Mouse (Mus musculus): ENCODE data around the gene Gfm2. TPM values are rescaled to one million over a fixed set of nuclear protein-coding genes. Genes with fewer than 3 reads are reported as not detected.

Gene Gfm2
- polyA plus RNA-seq, 1 experiment from 2014 or later: 27.8 TPM

GRCm38 (mm10) chr13:97208500-97209010 lies 70.8 kb downstream of the Gfm2 start:
- Histone ChIP-seq H3K27me3 (replicated peaks) (no peaks in the 10 kb centered on the region), H3K4me3 (replicated peaks) (no peak overlapping the region)
- 55% methylated on average over 3 of the region's 3 CpGs for whole genome bisulfite sequencing

DNA sequence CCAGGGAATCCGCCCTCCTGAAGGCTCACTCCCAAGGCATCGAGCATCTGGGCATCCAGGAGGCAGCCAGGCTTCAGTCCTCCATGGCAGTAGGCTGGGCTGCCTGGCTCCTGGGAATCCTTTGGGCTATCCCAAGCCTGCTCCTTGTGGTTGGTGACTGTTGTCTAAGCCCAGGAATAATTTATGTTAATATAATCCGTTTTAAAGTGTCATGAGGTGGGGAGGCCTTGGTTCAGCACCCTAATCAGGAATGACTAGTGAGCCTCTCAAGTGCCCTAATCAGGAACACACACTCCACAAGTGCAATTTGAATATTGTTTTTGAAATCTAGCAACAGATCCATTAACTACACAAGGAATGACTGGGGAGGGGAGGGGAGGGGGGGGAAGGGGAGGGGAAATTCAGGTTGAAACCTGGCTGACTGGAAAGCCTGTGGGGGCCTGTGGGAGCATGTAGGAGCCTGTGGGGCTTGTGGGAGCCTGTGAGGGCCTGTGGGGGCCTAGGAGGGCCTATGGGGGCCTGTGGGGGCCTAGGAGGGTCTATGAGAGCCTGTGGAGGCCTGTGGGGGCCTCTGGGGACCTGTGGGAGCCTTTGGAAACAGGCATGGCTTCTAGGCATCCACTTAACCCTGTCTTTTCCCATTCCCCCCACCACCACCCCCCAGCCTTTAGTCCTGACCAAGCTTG lies 77.0 kb downstream of the Gfm2 start:
- Histone ChIP-seq H3K9ac (no peak overlapping the region), H3K4me1 (no peaks in the 10 kb centered on the region), H3K27me3 (replicated peaks) (no peaks in the 10 kb centered on the region), H3K27ac (no peak overlapping the region), H3K4me2 (no peak overlapping the region), H3K4me3 (replicated peaks) (no peak overlapping the region), H3K36me3 (no peaks in the 10 kb centered on the region), H3K9me3 (no peaks in the 10 kb centered on the region)
- WGBS: 70% methylated on average over 3 of the region's 3 CpGs
- ATAC-seq (ENCODE audit: insufficient read depth, low FRiP score, low read depth): no peak

More at GRCm38 (mm10) chr13:97208500-97209010, 70.8 kb downstream of the Gfm2 start:
- Histone ChIP-seq H3K4me1 (no peaks in the 10 kb centered on the region), H3K27ac (no peak overlapping the region), H3K9me3 (no peaks in the 10 kb centered on the region), H3K36me3 (no peaks in the 10 kb centered on the region), H3K9ac (no peak overlapping the region), H3K4me2 (no peak overlapping the region)
- no peak for ATAC-seq (ENCODE audit: insufficient read depth, low FRiP score, low read depth)

- no peak for ATAC-seq (ENCODE audit: insufficient read depth, low FRiP score, low read depth)
- Histone ChIP-seq H3K9me3 (no peaks in the 10 kb centered on the region), H3K4me1 (no peaks in the 10 kb centered on the region), H3K27ac (no peak overlapping the region), H3K27me3 (replicated peaks) (no peaks in the 10 kb centered on the region), H3K36me3 (no peaks in the 10 kb centered on the region), H3K9ac (no peak overlapping the region), H3K4me3 (replicated peaks) (no peak overlapping the region), H3K4me2 (no peak overlapping the region)
- WGBS: 59% methylated on average over 4 of the region's 4 CpGs
Observed at GRCm38 (mm10) chr13:97215563-97215962, 77.8 kb downstream of the Gfm2 start.

DNA sequence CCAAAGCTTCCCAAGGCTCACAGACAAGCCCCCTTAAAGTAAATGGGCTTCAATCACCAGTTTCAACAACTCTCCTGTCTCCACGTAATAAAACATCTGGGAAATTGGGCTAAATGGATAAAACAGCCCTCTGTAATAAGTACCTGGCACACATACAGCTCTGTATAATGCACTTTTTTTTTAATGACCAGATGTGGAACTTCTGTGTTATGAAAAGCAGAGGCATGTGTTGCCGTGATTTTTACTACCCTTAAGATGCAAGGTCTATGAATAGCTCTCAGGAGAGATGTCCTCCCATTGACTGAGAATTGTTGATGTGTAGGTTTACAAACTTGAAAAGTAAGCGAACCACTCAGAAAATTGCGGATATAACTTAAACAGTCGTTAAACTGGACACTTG lies 78.5 kb downstream of the Gfm2 start:
- 56% methylated on average over 5 of the region's 5 CpGs for WGBS
- no peaks in the 10 kb centered on the region for H3K9me3 ChIP-seq

GRCm38 (mm10) chr13:97220022-97220421 lies 82.3 kb downstream of the Gfm2 start:
- no peaks in the 10 kb centered on the region for H3K27me3 ChIP-seq (replicated peaks)
- no peak overlapping the region for H3K4me2 ChIP-seq
- no peak overlapping the region for H3K27ac ChIP-seq
- no peak overlapping the region for H3K4me3 ChIP-seq (replicated peaks)
- no peak for ATAC-seq (ENCODE audit: insufficient read depth, low FRiP score, low read depth)
- H3K4me1 ChIP-seq: 0 out of 2 replicates have a peak, but pooled peaks cover 3% of the 10 kb centered on the region
- H3K9me3 ChIP-seq: no peaks in the 10 kb centered on the region
- 83% methylated on average over 3 of the region's 3 CpGs for WGBS
- no peak overlapping the region for H3K9ac ChIP-seq
- H3K36me3 ChIP-seq: no peaks in the 10 kb centered on the region

More for the DNA sequence above, 78.5 kb downstream of the Gfm2 start:
- H3K9ac ChIP-seq: no peak overlapping the region
- ATAC-seq (ENCODE audit: insufficient read depth, low FRiP score, low read depth): no peak
- no peak overlapping the region for H3K4me3 ChIP-seq (replicated peaks)
- no peaks in the 10 kb centered on the region for H3K36me3 ChIP-seq
- H3K4me2 ChIP-seq: no peak overlapping the region
- H3K27me3 ChIP-seq (replicated peaks): no peaks in the 10 kb centered on the region
- H3K4me1 ChIP-seq: no peaks in the 10 kb centered on the region
- H3K27ac ChIP-seq: no peak overlapping the region

DNA sequence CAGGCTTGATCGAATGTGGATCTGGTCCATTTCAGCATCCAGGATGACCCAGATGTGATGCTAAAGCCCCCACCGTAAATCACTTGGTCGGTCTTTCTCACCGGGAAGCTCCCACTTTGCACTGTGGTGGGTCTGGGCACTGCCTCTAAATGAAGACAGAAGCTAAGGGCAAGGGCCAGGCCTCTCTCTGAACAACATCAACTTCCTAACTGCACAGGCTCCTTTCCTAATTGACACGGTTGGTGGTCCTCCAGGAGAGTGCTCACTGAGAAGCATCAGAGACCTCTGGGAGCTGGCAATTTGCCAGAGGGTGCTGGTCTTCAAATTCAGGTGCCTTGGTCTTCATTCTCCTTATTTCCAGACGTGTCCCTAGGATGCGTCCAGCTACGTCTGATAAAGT lies 86.1 kb downstream of the Gfm2 start:
- Histone ChIP-seq H3K27me3 (replicated peaks) (no peaks in the 10 kb centered on the region), H3K27ac (no peak overlapping the region), H3K4me1 (0 out of 2 replicates have a peak, but pooled peaks cover 3% of the 10 kb centered on the region), H3K9ac (no peak overlapping the region), H3K4me2 (no peak overlapping the region), H3K36me3 (no peaks in the 10 kb centered on the region), H3K4me3 (replicated peaks) (no peak overlapping the region), H3K9me3 (no peaks in the 10 kb centered on the region)
- no peak for ATAC-seq (ENCODE audit: insufficient read depth, low FRiP score, low read depth)
- WGBS: 62% methylated on average over 8 of the region's 8 CpGs

DNA sequence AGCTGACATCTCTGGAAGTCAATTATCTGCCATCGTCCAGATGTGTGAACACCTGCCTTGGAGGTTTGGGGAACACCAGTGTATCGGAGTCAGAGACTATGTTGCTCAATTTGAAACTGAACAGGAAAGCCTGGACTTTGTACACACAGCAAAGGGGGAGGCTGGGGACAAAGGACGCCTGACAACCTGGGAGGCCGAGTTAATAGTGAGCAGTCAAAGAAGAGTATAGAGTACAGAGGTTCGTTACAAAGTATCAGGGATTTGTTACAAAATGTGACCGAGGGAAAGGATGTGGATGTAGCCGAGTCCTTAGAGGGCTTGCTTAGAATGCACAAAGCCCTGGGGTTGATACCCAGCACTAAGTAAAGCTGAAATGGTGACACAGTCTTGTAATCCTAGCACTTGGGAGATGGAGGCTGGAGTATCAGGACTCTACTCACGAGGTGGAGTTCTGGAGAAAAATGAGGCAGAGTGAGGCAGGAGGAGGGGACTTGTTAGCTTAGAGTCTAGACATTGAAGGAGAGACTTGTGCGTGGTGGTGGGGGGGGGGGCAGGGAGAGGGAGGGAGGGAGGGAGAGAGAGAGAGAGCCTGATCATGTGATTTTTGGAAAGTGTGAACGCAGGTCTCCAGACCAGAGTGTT lies 86.7 kb downstream of the Gfm2 start:
- Histone ChIP-seq H3K4me3 (replicated peaks) (no peak overlapping the region), H3K27ac (no peak overlapping the region), H3K36me3 (no peaks in the 10 kb centered on the region), H3K27me3 (replicated peaks) (no peaks in the 10 kb centered on the region), H3K4me2 (no peak overlapping the region; the same call in 1 of the 2 replicates), H3K4me1 (0 out of 2 replicates have a peak, but pooled peaks cover 3% of the 10 kb centered on the region), H3K9ac (no peak overlapping the region), H3K9me3 (no peaks in the 10 kb centered on the region)
- 58% methylated on average over 10 of the region's 10 CpGs for WGBS
- ATAC-seq (ENCODE audit: insufficient read depth, low FRiP score, low read depth): peak; percentile 75; the same call in 1 of the 2 replicates

DNA sequence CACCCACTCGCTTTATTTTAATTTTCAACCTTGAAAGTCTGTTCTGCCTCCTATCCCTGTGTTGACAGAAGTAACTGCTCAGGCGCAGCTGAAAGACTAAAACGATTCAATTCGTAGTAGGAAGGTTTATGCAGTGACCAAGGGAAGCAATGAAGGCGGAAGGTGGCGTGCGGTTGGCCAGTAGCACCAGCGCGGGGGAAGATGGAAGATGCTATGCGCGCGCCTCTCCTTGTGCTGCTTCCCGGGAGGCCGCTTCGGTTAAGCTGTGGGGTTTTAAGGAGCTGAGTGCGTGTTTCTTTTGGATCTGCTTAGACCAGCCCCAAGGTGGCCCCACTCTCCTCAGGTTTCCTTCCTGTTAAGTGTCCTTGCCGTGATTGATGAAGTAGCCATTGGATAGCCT lies 87.4 kb downstream of the Gfm2 start:
- no peak for ATAC-seq (ENCODE audit: insufficient read depth, low FRiP score, low read depth)
- 0 out of 2 replicates have a peak, but pooled peaks cover 3% of the 10 kb centered on the region for H3K4me1 ChIP-seq
- H3K36me3 ChIP-seq: no peaks in the 10 kb centered on the region
- peak overlapping the region; percentile 32; the same call in 1 of the 2 replicates for H3K4me2 ChIP-seq
- H3K27ac ChIP-seq: no peak overlapping the region
- H3K9me3 ChIP-seq: no peaks in the 10 kb centered on the region
- no peak overlapping the region for H3K9ac ChIP-seq
- H3K27me3 ChIP-seq (replicated peaks): no peaks in the 10 kb centered on the region
- no peak overlapping the region for H3K4me3 ChIP-seq (replicated peaks)
- 55% methylated on average over 17 of the region's 17 CpGs for WGBS

GRCm38 (mm10) chr13:97227795-97228194 lies 90.1 kb downstream of the Gfm2 start:
- 88% methylated on average over 3 of the region's 3 CpGs for WGBS
- H3K9me3 ChIP-seq: no peaks in the 10 kb centered on the region
- no peak overlapping the region for H3K9ac ChIP-seq
- no peak for ATAC-seq (ENCODE audit: insufficient read depth, low FRiP score, low read depth)
- H3K27ac ChIP-seq: no peak overlapping the region
- 0 out of 2 replicates have a peak, but pooled peaks cover 3% of the 10 kb centered on the region for H3K4me1 ChIP-seq
- H3K4me3 ChIP-seq (replicated peaks): no peak overlapping the region
- H3K36me3 ChIP-seq: no peaks in the 10 kb centered on the region
- H3K4me2 ChIP-seq: no peak overlapping the region
- no peaks in the 10 kb centered on the region for H3K27me3 ChIP-seq (replicated peaks)

DNA sequence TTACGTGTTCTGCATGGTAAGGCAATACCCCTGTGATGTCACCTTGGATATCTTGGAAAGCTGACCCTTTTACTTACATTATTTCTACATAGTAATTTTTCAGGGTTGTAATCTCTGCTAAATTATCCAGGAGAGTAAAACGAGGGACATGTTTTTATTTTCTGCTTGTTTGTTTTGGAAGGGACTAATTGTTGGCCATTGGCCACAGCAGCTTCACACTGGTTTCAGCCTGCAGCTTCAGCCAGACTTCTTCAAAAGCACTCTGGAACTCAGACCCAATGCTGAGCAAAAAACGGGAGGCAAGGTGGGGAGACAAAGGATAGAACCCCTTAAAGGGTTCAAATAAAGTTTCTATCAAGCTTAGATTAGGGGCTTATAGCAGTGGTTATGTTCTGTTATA lies 92.4 kb downstream of the Gfm2 start:
- Histone ChIP-seq H3K4me2 (no peak overlapping the region), H3K27me3 (replicated peaks) (no peaks in the 10 kb centered on the region), H3K27ac (no peak overlapping the region), H3K9me3 (no peaks in the 10 kb centered on the region), H3K36me3 (no peaks in the 10 kb centered on the region), H3K9ac (no peak overlapping the region), H3K4me3 (replicated peaks) (no peak overlapping the region), H3K4me1 (no peaks in the 10 kb centered on the region)
- no peak for ATAC-seq (ENCODE audit: insufficient read depth, low FRiP score, low read depth)
- WGBS: 70% methylated on average over 3 of the region's 3 CpGs
